Mouse (Mus musculus) bone marrow macrophage, adult 2 months (primary cell): ENCODE results near the gene Gal3st3. TPM values are rescaled to one million over a fixed set of nuclear protein-coding genes. Genes with fewer than 3 reads are reported as not detected.

ENCODE experiments used
- H3K27ac ChIP-seq: 2 replicates; pipeline ENCODE4 v1.5.1; 2012; ENCODE audit warnings: low read depth, low read length; ENCODE audit not compliant: insufficient read depth
- H3K4me1 ChIP-seq: 2 replicates; pipeline ENCODE4 v1.6.1; 2012; ENCODE audit warnings: low read length; ENCODE audit not compliant: control insufficient read depth, insufficient read depth
- H3K4me3 ChIP-seq: 2 replicates; pipeline ENCODE4 v1.5.1; 2012; ENCODE audit warnings: mild to moderate bottlenecking, low read length, moderate library complexity; ENCODE audit not compliant: insufficient read depth
- CTCF ChIP-seq: IDR thresholded peaks from 2 replicates; pipeline ENCODE4 v1.5.1; 2012; ENCODE audit warnings: low read depth, mild to moderate bottlenecking, low read length, moderate library complexity
- POLR2A ChIP-seq: IDR thresholded peaks from 2 replicates; pipeline ENCODE4 v1.6.1; 2012; ENCODE audit warnings: mild to moderate bottlenecking, low read depth, low read length, borderline replicate concordance
- polyA plus RNA-seq: library from polyadenylated mRNA; stranded (reverse); fragments of >200 nt; gene quantifications from 2 replicates; pipeline ENCODE4 v1.2.4, GENCODE M21; 2012; ENCODE audit not compliant: missing spikeins, insufficient read depth, insufficient read length

The Gal3st3 gene
- polyA plus RNA-seq, 1 experiment: not detected

DNA sequence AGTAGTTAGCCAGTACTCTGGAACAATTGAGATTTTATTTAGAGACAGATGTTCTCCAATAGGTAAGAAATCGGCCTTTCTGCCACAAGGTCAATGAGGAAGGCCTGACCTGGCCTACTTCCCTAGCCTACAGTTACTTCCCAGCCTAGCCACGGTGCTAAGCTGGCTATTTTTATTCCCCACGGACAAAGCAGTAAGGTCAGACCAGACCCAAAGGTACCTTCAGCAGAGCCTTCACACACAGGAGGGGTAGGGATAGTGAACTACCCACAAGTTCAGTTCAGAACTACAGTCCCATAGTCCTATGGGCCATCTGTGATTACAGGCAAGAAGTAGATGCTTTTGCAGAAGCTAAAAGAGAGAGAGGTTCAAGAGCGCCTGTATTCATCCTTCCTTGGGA is 24.2 kb upstream of the Gal3st3 start:
- TF ChIP-seq POLR2A: no peak
- no peak for TF ChIP-seq CTCF
- H3K4me1 ChIP-seq: peaks cover 27% of the 10 kb centered on the region
- H3K27ac ChIP-seq: peak overlapping the region; percentile 82
- H3K4me3 ChIP-seq: no peak overlapping the region

DNA sequence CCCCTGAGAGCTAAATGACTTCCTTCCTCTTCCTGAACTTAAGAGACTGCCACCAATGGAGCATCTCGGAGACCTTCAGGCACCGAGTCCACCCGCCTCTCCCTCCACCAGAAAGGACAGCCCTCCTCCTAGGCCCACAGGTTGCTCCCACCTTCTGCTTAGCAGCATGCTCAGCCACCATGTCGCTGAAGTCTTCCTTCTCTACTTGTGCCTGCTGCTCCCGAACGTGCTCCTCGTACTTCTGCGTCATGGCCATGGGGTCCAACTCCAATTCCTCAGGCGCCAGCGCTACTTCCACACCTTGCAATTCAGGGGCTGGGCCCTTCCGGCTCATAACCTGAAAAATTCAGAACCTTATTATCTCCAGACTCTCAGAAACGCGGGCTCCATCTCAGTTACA is 23.5 kb upstream of the Gal3st3 start:
- TF ChIP-seq CTCF: no peak
- no peak for TF ChIP-seq POLR2A
- no peak overlapping the region for H3K4me3 ChIP-seq
- H3K4me1 ChIP-seq: peaks cover 27% of the 10 kb centered on the region
- H3K27ac ChIP-seq: peak overlapping the region; percentile 82

DNA sequence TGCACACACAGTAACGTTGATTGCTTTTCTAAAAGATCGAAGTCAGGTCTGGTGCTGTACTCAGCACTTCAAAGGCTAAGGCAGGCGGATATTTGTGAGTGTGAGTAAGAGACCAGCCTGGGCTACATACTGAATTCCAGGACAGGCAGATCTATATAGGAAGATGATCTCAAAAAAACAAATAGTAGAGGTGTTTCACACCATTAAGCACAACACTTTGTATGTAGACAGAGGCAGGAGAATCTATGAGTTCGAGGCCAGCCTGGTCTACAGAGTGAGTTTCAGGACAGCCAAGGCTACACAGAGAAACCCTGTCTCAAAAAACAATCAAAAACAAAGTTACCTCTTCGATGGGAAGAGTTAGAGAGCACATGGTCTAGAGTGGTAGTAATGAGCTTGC is 22.4 kb upstream of the Gal3st3 start:
- no peak for TF ChIP-seq CTCF
- no peak for TF ChIP-seq POLR2A
- Histone ChIP-seq H3K27ac (no peak overlapping the region), H3K4me1 (peaks cover 23% of the 10 kb centered on the region), H3K4me3 (no peak overlapping the region)

DNA sequence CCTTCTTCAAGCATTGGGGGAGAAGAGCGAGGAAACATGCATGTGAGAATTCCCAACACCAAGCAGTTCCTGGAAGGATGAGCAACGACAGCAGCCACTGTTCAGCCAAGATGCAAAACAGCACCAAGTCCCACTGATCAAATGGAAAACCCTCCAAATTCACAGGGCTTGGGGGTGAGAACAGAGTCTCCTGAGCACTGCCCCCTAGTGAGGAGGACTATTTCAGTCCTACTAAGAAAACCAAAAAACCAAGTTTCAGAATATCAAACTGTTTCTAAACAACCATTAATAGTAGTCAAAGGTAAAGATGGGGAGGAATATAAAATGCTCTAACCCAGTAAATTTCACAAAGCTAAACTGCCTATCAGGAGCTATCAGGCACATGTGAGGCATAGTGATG is 21.6 kb upstream of the Gal3st3 start:
- TF ChIP-seq POLR2A: no peak
- no peak for TF ChIP-seq CTCF
- Histone ChIP-seq H3K4me1 (peaks cover 21% of the 10 kb centered on the region), H3K4me3 (no peak overlapping the region), H3K27ac (no peak overlapping the region)

DNA sequence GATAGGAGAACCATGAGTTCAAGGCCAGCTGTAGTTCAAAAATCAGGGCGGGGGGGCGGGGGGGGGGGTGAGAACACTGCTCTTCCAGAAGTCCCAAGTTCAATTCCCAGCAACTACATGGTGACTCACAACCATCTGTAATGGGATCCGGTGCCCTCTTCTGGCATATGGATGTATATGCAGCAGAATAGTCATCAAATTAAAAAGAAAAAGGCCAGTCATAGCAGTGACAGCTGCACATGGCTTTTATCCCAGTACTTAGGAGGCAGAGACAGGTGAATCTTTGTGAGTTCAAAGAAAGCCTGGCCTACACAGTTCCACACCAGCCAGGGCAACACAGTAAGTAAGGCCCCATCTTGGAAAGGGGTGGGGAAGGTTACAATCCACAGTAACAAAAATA is 21.0 kb upstream of the Gal3st3 start:
- no peak overlapping the region for H3K27ac ChIP-seq
- no peak overlapping the region for H3K4me3 ChIP-seq
- peaks cover 20% of the 10 kb centered on the region for H3K4me1 ChIP-seq

DNA sequence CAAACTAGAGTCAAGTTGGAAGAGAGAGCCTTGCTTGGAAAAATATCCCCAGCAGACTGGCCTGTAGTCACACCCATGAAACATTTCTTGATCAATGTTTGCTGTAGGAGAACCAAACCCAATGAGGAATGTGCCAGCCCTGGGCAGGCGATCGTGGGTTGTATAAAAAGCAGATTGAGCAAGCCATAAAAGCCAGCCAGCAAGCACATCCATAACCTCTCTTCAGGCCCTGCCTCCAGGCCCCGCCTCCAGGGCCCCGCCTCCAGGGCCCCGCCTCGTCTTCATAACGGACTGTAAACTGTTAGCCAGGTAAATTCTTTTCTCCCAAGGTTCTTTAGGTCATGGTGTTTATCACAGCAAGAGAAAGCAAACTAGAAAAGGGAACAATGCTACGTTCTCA is 19.8 kb upstream of the Gal3st3 start:
- Histone ChIP-seq H3K4me1 (peaks cover 18% of the 10 kb centered on the region), H3K4me3 (no peak overlapping the region), H3K27ac (no peak overlapping the region)
- no peak for TF ChIP-seq POLR2A
- TF ChIP-seq CTCF: no peak

More for the DNA sequence above, 21.0 kb upstream of the Gal3st3 start:
- TF ChIP-seq POLR2A: no peak
- no peak for TF ChIP-seq CTCF

DNA sequence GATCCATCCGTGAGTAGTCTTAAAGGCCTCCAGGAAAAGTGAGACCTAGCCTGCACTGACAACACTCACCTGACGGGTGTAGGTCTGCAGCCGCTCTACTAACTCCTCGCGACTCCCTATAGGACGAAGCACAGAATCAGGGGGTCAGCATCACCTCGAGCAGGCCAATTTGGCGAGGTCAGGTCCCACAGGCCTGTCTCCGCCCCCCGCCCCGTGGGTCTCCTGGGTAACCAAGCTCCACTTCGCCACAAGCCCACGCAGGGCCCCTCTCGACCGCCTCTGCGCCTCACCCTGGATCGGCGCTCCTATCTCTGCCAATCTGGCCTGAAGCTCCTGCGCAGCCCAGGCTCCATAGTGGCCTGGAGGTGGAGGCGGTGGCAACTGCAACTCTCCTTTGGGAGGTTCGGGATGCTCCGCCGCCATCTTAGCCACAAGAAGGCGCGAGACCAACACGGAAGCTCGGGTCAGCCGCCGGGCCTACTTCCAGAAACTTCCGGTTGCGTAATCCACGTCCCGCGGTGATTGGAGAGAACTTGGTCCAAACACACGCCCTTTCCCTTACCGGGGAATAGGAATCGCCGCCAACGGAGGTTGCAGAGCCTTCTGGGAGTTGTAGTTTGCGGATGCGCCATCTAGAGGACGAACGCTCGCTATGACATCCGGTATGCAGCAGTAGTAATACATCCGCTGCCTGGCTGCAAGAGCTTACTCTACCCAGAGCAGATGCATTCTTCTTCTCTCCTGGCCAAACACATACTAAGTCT is 3.0 kb upstream of the Gal3st3 start, which contains the start of gene Sf3b2:
TSS of gene Sf3b2 (minus strand) at position 484 of the 764 bp plus-strand sequence.
- peak within 1 kb of the TSS; percentile 94 for H3K4me3 ChIP-seq
- peaks cover 15% of the 10 kb centered on the region for H3K4me1 ChIP-seq
- TF ChIP-seq CTCF (peak; percentile 7; the same call in 1 of the 2 replicates), POLR2A (no peak)
- peak within 1 kb of the TSS; percentile 62 for H3K27ac ChIP-seq

DNA sequence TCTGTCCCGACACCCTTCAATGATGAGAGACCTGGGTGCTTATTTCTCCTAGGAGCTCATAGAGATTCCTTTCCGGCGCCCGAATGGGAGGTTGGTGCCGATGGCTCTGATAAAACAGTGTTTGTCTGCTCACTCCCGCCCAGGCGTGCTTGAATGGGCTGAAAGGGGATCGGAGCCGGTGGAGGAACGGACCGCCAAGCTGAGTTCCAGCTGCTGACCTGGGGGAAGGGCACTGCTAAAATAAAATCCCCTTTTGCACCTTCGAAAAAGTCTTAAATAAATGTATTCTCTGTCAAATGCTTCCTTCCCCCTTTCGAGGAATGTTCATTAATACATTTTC is 2.4 kb upstream of the Gal3st3 start:
- TF ChIP-seq POLR2A: no peak
- TF ChIP-seq CTCF: peak; percentile 2; the same call in 1 of the 2 replicates
- Histone ChIP-seq H3K27ac (peak overlapping the region; percentile 62), H3K4me3 (peak overlapping the region; percentile 74), H3K4me1 (peaks cover 15% of the 10 kb centered on the region)

DNA sequence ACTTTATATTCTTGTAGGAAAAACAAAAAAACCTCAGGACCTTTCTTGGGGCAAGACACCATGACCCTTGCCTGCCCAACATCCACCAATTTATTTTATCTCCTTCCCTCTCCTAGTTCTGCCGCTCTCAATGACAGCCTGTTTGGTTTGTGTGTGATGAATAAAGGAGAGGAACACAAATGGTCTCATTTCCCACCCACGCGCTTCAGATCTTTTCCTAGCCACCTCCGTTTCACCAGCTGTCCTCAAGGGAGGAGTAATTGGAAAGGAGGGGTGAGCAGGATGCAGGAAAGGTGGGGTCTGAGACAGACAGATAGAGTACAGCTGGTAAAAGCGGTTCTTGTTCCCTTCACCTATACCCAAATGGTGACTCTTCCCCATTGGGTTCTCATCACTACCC is 1.5 kb upstream of the Gal3st3 start:
- H3K4me1 ChIP-seq: peaks cover 11% of the 10 kb centered on the region
- TF ChIP-seq CTCF: no peak
- TF ChIP-seq POLR2A: no peak

DNA sequence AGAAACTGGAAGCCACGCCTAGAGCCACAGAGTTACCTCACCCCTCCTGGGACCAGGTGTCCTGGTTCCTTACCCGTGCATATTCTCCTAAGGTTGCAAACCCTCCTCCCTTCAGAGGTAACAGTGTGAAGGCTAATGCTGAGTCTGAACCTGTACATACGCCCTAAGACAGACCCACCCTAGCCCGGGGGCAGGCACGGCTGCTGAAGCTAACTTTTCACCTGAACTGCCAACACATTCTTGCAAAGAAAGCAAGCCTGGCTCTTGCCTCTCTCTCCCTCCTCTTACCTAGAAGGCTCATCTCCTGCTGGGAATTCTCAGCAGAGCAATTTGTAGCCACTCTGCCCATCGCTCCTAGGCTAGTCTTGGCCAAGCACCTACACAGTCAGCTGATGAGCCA is 2.5 kb downstream of the Gal3st3 start:
- Histone ChIP-seq H3K4me3 (no peak overlapping the region), H3K4me1 (peaks cover 5% of the 10 kb centered on the region), H3K27ac (no peak overlapping the region)
- TF ChIP-seq POLR2A: no peak
- TF ChIP-seq CTCF: no peak

More for the DNA sequence above, 1.5 kb upstream of the Gal3st3 start:
- H3K27ac ChIP-seq: no peak overlapping the region
- no peak overlapping the region for H3K4me3 ChIP-seq
